Mouse (Mus musculus) olfactory bulb, adult 2 months (tissue): ENCODE measurements around the gene Abtb2. TPM values are rescaled to one million over a fixed set of nuclear protein-coding genes. Genes with fewer than 3 reads are reported as not detected.

Experiments
- H3K27ac ChIP-seq: fragments of 200-500 bp; 2 replicates; pipeline ENCODE4 v1.5.1; 2012; ENCODE audit warnings: low read depth, low read length; ENCODE audit not compliant: insufficient read depth
- H3K4me1 ChIP-seq: fragments of 200-500 bp; 2 replicates; pipeline ENCODE4 v1.6.1; 2012; ENCODE audit warnings: low read length; ENCODE audit not compliant: control insufficient read depth, insufficient read depth
- H3K4me3 ChIP-seq: fragments of 200-500 bp; 2 replicates; pipeline ENCODE4 v1.5.1; 2012; ENCODE audit warnings: mild to moderate bottlenecking, low read depth, low read length, moderate library complexity; ENCODE audit not compliant: insufficient read depth
- CTCF ChIP-seq: fragments of 200-500 bp; IDR thresholded peaks from 2 replicates; pipeline ENCODE4 v1.5.1; 2012; ENCODE audit warnings: low read depth, mild to moderate bottlenecking, low read length, moderate library complexity; ENCODE audit not compliant: insufficient read depth
- POLR2A ChIP-seq: fragments of 200-500 bp; IDR thresholded peaks from 2 replicates; pipeline ENCODE4 v1.6.1; 2012; ENCODE audit warnings: mild to moderate bottlenecking, low read depth, low read length, moderate library complexity; ENCODE audit not compliant: insufficient read depth
- WGBS: fragments of 180-500 bp; shearing (Covaris S2); methylation state at CpG from one replicate; pipeline ENCODE4 v1.1.7; 2018; 5-methylcytosine and 5-hydroxymethylcytosine counted together
- polyA plus RNA-seq: library from polyadenylated mRNA; stranded (reverse); fragments of >200 nt; gene quantifications from 2 replicates; pipeline ENCODE4 v1.2.4, GENCODE M21; 2012; ENCODE audit warnings: low replicate concordance; ENCODE audit not compliant: missing spikeins, insufficient read depth, insufficient read length

Abtb2 gene
- polyA plus RNA-seq, 1 experiment: not detected

DNA sequence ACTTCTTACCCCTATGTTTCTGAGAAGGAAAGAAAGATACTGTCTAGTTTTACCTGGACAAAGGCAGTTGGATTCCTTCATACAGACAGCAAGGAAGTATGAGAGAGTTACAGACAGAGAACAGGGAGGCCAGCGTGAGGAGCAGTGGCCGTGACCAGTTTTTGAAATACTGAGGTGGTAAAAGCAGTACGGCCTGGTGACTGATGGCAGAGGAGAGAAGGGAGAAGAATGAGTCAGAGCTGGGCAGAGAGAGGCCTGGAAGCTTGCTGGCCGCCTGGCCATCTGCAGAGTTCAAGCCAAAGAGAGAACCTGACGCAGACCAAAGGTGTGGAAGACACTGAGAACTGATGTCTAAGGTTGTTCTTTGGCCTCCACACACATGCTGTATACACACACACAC lies 109.3 kb downstream of the Abtb2 start:
- Histone ChIP-seq H3K4me1 (peaks cover 5% of the 10 kb centered on the region), H3K27ac (no peak overlapping the region), H3K4me3 (no peak overlapping the region)
- WGBS: 96% methylated on average over 5 of the region's 5 CpGs
- TF ChIP-seq CTCF (no peak), POLR2A (no peak)

GRCm38 (mm10) chr2:103676808-103677207 lies 110.7 kb downstream of the Abtb2 start:
- Histone ChIP-seq H3K4me3 (no peak overlapping the region), H3K27ac (no peak overlapping the region), H3K4me1 (0 out of 2 replicates have a peak, but pooled peaks cover 5% of the 10 kb centered on the region)
- TF ChIP-seq CTCF: no peak
- TF ChIP-seq POLR2A: no peak
- 72% methylated on average over 2 of the region's 2 CpGs for WGBS

- H3K4me1 ChIP-seq: peaks cover 10% of the 10 kb centered on the region; the same call in 1 of the 2 replicates
- H3K27ac ChIP-seq: no peak overlapping the region
- TF ChIP-seq CTCF (no peak), POLR2A (no peak)
- 79% methylated on average over 7 of the region's 7 CpGs for WGBS
- H3K4me3 ChIP-seq: no peak overlapping the region
These were observed 111.7 kb downstream of the Abtb2 start for GRCm38 (mm10) chr2:103677614-103678369.

GRCm38 (mm10) chr2:103678433-103678832 lies 112.3 kb downstream of the Abtb2 start:
- no peak overlapping the region for H3K27ac ChIP-seq
- TF ChIP-seq POLR2A (no peak), CTCF (no peak)
- 93% methylated on average over 6 of the region's 6 CpGs for WGBS
- H3K4me3 ChIP-seq: no peak overlapping the region
- H3K4me1 ChIP-seq: peaks cover 14% of the 10 kb centered on the region

GRCm38 (mm10) chr2:103680364-103681110 lies 114.4 kb downstream of the Abtb2 start:
- 87% methylated on average over 9 of the region's 9 CpGs for WGBS
- Histone ChIP-seq H3K4me3 (no peak overlapping the region), H3K27ac (no peak overlapping the region), H3K4me1 (peaks cover 17% of the 10 kb centered on the region)
- TF ChIP-seq CTCF (no peak), POLR2A (no peak)

- H3K4me1 ChIP-seq: peaks cover 17% of the 10 kb centered on the region
- no peak overlapping the region for H3K4me3 ChIP-seq
- WGBS: 38% methylated on average over 5 of the region's 5 CpGs
- no peak for TF ChIP-seq POLR2A
- TF ChIP-seq CTCF: no peak
- no peak overlapping the region for H3K27ac ChIP-seq
These were observed 115.0 kb downstream of the Abtb2 start for GRCm38 (mm10) chr2:103681149-103681548.

- peaks cover 19% of the 10 kb centered on the region for H3K4me1 ChIP-seq
- 79% methylated on average over 9 of the region's 9 CpGs for WGBS
- TF ChIP-seq CTCF: no peak
- no peak overlapping the region for H3K27ac ChIP-seq
- no peak overlapping the region for H3K4me3 ChIP-seq
These were observed 116.2 kb downstream of the Abtb2 start for GRCm38 (mm10) chr2:103682261-103682722.

DNA sequence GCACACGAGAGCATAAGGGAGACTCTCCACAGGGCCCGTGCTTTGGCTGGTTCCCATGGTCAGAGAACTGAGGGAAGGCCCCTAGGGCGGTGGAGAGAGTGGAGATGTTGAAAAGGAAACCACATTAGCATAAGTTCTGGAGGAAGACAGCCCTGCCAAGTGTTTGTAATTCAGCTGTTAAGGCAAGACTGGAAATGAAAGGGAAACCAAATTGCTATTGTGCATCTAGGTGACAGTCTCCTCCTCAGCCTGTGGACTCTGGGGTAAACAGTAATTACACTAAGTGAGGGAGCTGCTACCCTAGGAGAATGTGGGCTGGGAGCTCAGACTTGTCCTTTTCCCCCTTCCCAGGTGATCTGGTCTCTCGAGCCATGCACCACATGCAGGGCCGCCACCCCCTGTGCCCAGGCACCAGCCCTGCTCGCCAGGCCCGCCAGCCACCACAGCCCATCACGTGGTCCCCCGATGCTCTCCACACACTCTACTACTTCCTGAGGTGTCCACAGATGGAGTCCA lies 116.9 kb downstream of the Abtb2 start:
- Histone ChIP-seq H3K27ac (no peak overlapping the region; the same call in 1 of the 2 replicates), H3K4me1 (peaks cover 18% of the 10 kb centered on the region), H3K4me3 (no peak overlapping the region)
- WGBS: 41% methylated on average over 9 of the region's 9 CpGs
- TF ChIP-seq CTCF (no peak), POLR2A (no peak)

DNA sequence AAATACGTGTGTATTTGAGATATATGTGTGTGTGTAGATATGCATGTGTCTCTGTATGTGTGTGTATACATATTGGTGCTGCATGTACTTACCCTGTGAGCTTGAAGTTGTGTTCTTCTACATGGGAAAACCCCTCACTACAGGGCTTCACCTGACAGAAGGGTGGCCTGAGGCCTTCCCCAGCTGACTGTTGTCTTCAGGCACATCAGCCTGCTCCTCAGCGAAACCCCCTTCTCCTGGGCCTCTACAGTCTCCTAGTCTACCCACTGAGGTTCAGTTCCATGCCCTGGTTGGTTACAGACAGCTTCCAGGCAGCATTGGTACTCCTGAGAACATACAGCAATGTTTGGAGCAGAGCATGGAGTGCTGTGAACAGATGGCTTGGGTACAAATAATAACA lies 118.3 kb downstream of the Abtb2 start:
- Histone ChIP-seq H3K4me1 (peaks cover 17% of the 10 kb centered on the region), H3K4me3 (no peak overlapping the region), H3K27ac (no peak overlapping the region)
- 97% methylated on average over 2 of the region's 2 CpGs for WGBS
- TF ChIP-seq POLR2A (no peak), CTCF (no peak)
